Mouse (Mus musculus): ENCODE measurements around the gene Cox11. TPM values are rescaled to one million over a fixed set of nuclear protein-coding genes. Genes with fewer than 3 reads are reported as not detected.

The Cox11 gene
- polyA plus RNA-seq, 1 experiment from 2014 or later = 20.0 TPM

DNA sequence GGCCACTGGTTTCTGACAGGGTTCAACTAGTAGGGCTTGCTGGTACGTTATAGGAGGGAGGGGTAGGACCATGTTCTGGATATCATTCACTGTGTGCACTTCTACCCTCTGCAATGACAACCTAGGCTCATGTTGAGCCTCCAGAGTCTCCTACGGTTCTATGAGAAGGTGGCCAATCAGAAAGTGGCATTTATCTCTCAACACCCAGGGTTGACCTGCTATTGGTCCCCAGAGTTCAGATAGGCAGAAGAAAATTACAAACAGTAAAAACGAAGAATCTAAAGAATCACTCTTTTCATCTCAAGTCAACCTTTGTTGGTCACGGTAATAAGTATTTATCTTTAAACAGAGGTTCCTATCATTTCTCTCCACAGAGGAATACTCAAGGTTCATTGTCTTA is 28.9 kb downstream of the Cox11 start:
- no peaks in the 10 kb centered on the region for H3K9me3 ChIP-seq (ENCODE audit: low read length)
- no peak for ATAC-seq
- H3K4me2 ChIP-seq (replicated peaks; ENCODE audit: low read depth, low read length) = no peak overlapping the region
- no peak for TF ChIP-seq CTCF (IDR thresholded peaks at IDR 0.05)
- TF ChIP-seq EP300 (IDR thresholded peaks at IDR 0.05) = no peak
- no peaks in the 10 kb centered on the region for H3K27me3 ChIP-seq (replicated peaks; ENCODE audit: insufficient read depth, low read length)
- DNase-seq (ENCODE audit: low spot score) = no peak
- peak overlapping the region; percentile 65 for H3K27ac ChIP-seq (ENCODE audit: low read length)
- H3K9ac ChIP-seq (replicated peaks; ENCODE audit: low read depth) = no peak overlapping the region
- peaks cover 7% of the 10 kb centered on the region for H3K36me3 ChIP-seq (ENCODE audit: insufficient read depth, low read length)
- WGBS = 65% methylated on average over 4 of the region's 4 CpGs
- H3K4me3 ChIP-seq (ENCODE audit: low read depth, low read length) = no peak overlapping the region
- peaks cover 8% of the 10 kb centered on the region; the same call in 1 of the 2 replicates for H3K4me1 ChIP-seq (ENCODE audit: insufficient read depth, low read depth, low read length)

DNA sequence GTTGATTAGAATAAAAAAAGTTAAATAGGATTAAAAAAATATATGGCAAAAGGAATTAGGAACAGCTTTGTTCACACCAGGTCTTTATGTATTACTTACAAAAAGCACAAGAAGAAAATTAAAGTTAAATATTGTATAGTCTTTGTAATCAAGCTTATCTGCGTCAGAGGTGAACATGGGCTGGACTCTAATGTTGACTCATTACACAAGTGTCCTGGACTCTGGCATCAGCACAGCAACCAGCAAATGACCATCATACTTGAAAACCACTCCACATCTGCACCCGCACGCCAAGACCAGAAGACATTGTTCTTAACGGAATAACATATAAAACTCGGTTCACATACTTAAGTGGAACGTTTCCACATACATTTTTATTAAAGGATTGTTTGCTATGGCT is 29.4 kb downstream of the Cox11 start:
- Histone ChIP-seq H3K27ac (ENCODE audit: low read length) (no peak overlapping the region), H3K27me3 (replicated peaks; ENCODE audit: insufficient read depth, low read length) (no peaks in the 10 kb centered on the region), H3K4me2 (replicated peaks; ENCODE audit: low read depth, low read length) (no peak overlapping the region), H3K9me3 (ENCODE audit: low read length) (no peaks in the 10 kb centered on the region), H3K36me3 (ENCODE audit: insufficient read depth, low read length) (peaks cover 7% of the 10 kb centered on the region), H3K4me1 (ENCODE audit: insufficient read depth, low read depth, low read length) (peaks cover 8% of the 10 kb centered on the region; the same call in 1 of the 2 replicates), H3K9ac (replicated peaks; ENCODE audit: low read depth) (no peak overlapping the region), H3K4me3 (ENCODE audit: low read depth, low read length) (no peak overlapping the region)
- DNase-seq (ENCODE audit: low spot score) (peak; percentile 74), ATAC-seq (peak; percentile 83)
- 69% methylated on average over 6 of the region's 6 CpGs for WGBS
- peak; percentile 74 for TF ChIP-seq EP300 (IDR thresholded peaks at IDR 0.05)
- TF ChIP-seq CTCF (IDR thresholded peaks at IDR 0.05) = no peak

DNA sequence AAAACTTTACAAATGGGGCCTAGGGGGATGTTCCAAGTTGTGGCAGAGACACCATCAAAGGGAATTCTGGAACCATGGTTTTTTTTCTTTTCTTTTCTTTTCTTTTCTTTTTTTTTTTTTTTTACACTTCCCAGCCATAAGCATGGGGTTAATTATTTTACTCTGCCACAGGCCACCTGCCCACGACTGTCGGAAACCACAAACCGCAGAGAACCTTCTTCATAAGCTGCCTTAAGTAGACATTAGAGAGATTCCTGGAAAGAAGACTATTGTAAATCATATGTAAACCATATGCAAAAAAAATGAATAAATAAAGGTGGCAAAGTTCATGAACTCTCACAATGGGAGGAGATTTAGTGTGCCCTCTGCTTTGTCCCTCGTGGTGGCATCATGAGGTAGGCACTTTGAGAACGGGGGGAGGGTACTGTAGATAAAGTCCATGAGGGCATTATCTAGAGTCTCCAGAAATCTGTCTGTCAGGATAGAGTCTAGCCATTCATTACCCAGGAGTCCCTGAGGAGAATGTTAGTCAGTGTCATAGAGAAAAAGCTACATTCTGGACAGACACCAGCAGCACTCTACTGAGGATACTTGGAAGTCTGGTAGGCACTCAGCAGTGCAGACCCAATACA is 37.6 kb downstream of the Cox11 start:
- ATAC-seq (no peak), DNase-seq (ENCODE audit: low spot score) (no peak)
- TF ChIP-seq EP300 (IDR thresholded peaks at IDR 0.05) (no peak), CTCF (IDR thresholded peaks at IDR 0.05) (no peak)
- Histone ChIP-seq H3K27me3 (replicated peaks; ENCODE audit: insufficient read depth, low read length) (no peaks in the 10 kb centered on the region), H3K4me1 (ENCODE audit: insufficient read depth, low read depth, low read length) (no peaks in the 10 kb centered on the region), H3K36me3 (ENCODE audit: insufficient read depth, low read length) (no peaks in the 10 kb centered on the region), H3K9ac (replicated peaks; ENCODE audit: low read depth) (no peak overlapping the region), H3K4me2 (replicated peaks; ENCODE audit: low read depth, low read length) (no peak overlapping the region), H3K27ac (ENCODE audit: low read length) (no peak overlapping the region), H3K4me3 (ENCODE audit: low read depth, low read length) (no peak overlapping the region), H3K9me3 (ENCODE audit: low read length) (no peaks in the 10 kb centered on the region)
- 70% methylated on average over 5 of the region's 5 CpGs for WGBS

- Histone ChIP-seq H3K4me3 (ENCODE audit: low read depth, low read length) (no peak overlapping the region), H3K27ac (ENCODE audit: low read length) (no peak overlapping the region), H3K36me3 (ENCODE audit: insufficient read depth, low read length) (no peaks in the 10 kb centered on the region; the same call in 1 of the 2 replicates), H3K27me3 (replicated peaks; ENCODE audit: insufficient read depth, low read length) (no peaks in the 10 kb centered on the region), H3K4me1 (ENCODE audit: insufficient read depth, low read depth, low read length) (no peaks in the 10 kb centered on the region), H3K4me2 (replicated peaks; ENCODE audit: low read depth, low read length) (no peak overlapping the region), H3K9ac (replicated peaks; ENCODE audit: low read depth) (no peak overlapping the region), H3K9me3 (ENCODE audit: low read length) (no peaks in the 10 kb centered on the region)
- WGBS = 91% methylated on average over 7 of the region's 7 CpGs
- no peak for TF ChIP-seq EP300 (IDR thresholded peaks at IDR 0.05)
- no peak for TF ChIP-seq CTCF (IDR thresholded peaks at IDR 0.05)
- DNase-seq (ENCODE audit: low spot score) (no peak), ATAC-seq (no peak)
Measured at GRCm38 (mm10) chr11:90677027-90677426, 39.1 kb downstream of the Cox11 start.

- Histone ChIP-seq H3K27ac (ENCODE audit: low read length) (0 out of 2 replicates have a peak overlapping the region, but pooled peaks have one; percentile 4), H3K9ac (replicated peaks; ENCODE audit: low read depth) (no peak overlapping the region), H3K4me3 (ENCODE audit: low read depth, low read length) (no peak overlapping the region), H3K27me3 (replicated peaks; ENCODE audit: insufficient read depth, low read length) (no peaks in the 10 kb centered on the region), H3K4me1 (ENCODE audit: insufficient read depth, low read depth, low read length) (no peaks in the 10 kb centered on the region), H3K4me2 (replicated peaks; ENCODE audit: low read depth, low read length) (no peak overlapping the region), H3K9me3 (ENCODE audit: low read length) (no peaks in the 10 kb centered on the region), H3K36me3 (ENCODE audit: insufficient read depth, low read length) (no peaks in the 10 kb centered on the region; the same call in 1 of the 2 replicates)
- peak; percentile 57 for ATAC-seq
- WGBS = 62% methylated on average over 8 of the region's 8 CpGs
- TF ChIP-seq EP300 (IDR thresholded peaks at IDR 0.05) (no peak), CTCF (IDR thresholded peaks at IDR 0.05) (no peak)
- peak; percentile 55 for DNase-seq (ENCODE audit: low spot score)
Measured at GRCm38 (mm10) chr11:90677771-90678288, 39.9 kb downstream of the Cox11 start.

DNA sequence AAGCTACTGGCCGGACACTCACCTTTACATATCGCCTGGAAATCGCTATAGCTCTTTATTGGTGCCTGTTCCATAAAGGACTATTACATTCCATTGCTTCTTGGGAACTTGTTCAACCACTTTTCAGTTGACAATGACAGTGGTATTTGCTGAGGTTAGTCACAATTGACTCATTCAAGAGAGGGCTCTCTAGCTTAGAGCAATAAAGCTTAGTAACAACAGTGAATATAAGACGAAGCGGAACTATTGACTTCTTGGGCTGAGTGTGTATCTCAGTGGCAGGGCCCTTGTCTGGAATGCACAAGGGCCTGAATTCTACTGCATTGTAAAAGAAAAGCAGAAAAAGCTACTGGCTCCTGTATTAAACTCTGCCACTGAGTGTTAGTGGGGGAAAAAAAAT is 40.6 kb downstream of the Cox11 start:
- no peak overlapping the region for H3K27ac ChIP-seq (ENCODE audit: low read length)
- 59% methylated on average over 5 of the region's 5 CpGs for WGBS
- TF ChIP-seq CTCF (IDR thresholded peaks at IDR 0.05) (no peak), EP300 (IDR thresholded peaks at IDR 0.05) (peak; percentile 75)
- no peaks in the 10 kb centered on the region for H3K27me3 ChIP-seq (replicated peaks; ENCODE audit: insufficient read depth, low read length)
- no peaks in the 10 kb centered on the region for H3K4me1 ChIP-seq (ENCODE audit: insufficient read depth, low read depth, low read length)
- no peak overlapping the region for H3K9ac ChIP-seq (replicated peaks; ENCODE audit: low read depth)
- no peak overlapping the region for H3K4me3 ChIP-seq (ENCODE audit: low read depth, low read length)
- ATAC-seq (peak; percentile 90), DNase-seq (ENCODE audit: low spot score) (peak; percentile 74)
- no peaks in the 10 kb centered on the region for H3K9me3 ChIP-seq (ENCODE audit: low read length)
- no peak overlapping the region for H3K4me2 ChIP-seq (replicated peaks; ENCODE audit: low read depth, low read length)
- no peaks in the 10 kb centered on the region; the same call in 1 of the 2 replicates for H3K36me3 ChIP-seq (ENCODE audit: insufficient read depth, low read length)

All from lung, postnatal 0 days (tissue).